In the genomic region with DNA sequence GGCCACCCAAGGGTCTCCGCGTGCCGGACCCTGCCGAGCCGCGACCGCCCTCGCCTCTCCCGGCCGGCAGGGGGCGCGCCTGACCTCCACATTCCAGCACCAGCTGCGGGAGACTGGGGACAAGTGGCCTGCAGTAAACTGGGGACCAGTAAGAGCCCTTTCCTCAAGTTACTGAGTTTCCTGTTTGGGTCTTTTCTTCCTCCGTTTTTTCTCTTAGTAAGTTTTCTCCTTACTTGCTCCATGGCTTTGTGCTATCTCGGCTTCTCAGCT, we compare ENCODE assay signal across 8 mouse cellular contexts. TPM values are rescaled to one million over a fixed set of nuclear protein-coding genes. Genes with fewer than 3 reads are reported as not detected.
A peak's percentile ranks its signal among the peaks of the same experiment; 100 is the strongest.
DNase-seq lines count a peak whose midpoint lies in the region; ATAC-seq and TF ChIP-seq lines count a peak whose summit lies in the region.

No protein-coding gene starts in this region.

- no peak for TF ChIP-seq POLR2A in ES-Bruce4 (IDR thresholded peaks at IDR 0.05; ENCODE audit: insufficient read depth, low read length)
- no peak for TF ChIP-seq POLR2A in lung, adult 2 months (IDR thresholded peaks at IDR 0.05; ENCODE audit: borderline replicate concordance, extremely low read depth, low read depth, low read length)
- TF ChIP-seq POLR2A in olfactory bulb, adult 2 months (IDR thresholded peaks at IDR 0.05; ENCODE audit: insufficient read depth, low read depth, low read length) = no peak
- no peak for TF ChIP-seq POLR2A in thymus, adult 2 months (IDR thresholded peaks at IDR 0.05; ENCODE audit: control insufficient read depth, extremely low read depth, insufficient read depth, low read length, poor library complexity)

- no peak for TF ChIP-seq EP300 in ES-Bruce4 (IDR thresholded peaks at IDR 0.05; ENCODE audit: insufficient read depth, low read depth, low read length)

- H3K9me3 ChIP-seq in ES-Bruce4 (replicated peaks; ENCODE audit: control insufficient read depth, insufficient read depth, low read length, poor library complexity, severe bottlenecking) = no peaks in the 10 kb centered on the region
- no peaks in the 10 kb centered on the region for H3K9me3 ChIP-seq in forebrain, embryonic 13.5 days (replicated peaks)

- H3K27ac ChIP-seq in ES-Bruce4 (ENCODE audit: insufficient read depth, low read length) = no peak overlapping the region
- H3K27ac ChIP-seq in forebrain, embryonic 13.5 days = peak overlapping the region; percentile 97
- peak overlapping the region; percentile 96 for H3K27ac ChIP-seq in olfactory bulb, adult 2 months (ENCODE audit: insufficient read depth, low read depth, low read length)
- H3K27ac ChIP-seq in thymus, adult 2 months (ENCODE audit: control insufficient read depth, insufficient read depth, low read length) = peak overlapping the region; percentile 69

- peak overlapping the region; percentile 83 for H3K4me3 ChIP-seq in ES-Bruce4 (ENCODE audit: low read depth, low read length)
- peak overlapping the region; percentile 72 for H3K4me3 ChIP-seq in forebrain, embryonic 13.5 days
- H3K4me3 ChIP-seq in lung, adult 2 months (replicated peaks; ENCODE audit: extremely low read depth, low read depth, low read length) = peak overlapping the region; percentile 94
- H3K4me3 ChIP-seq in olfactory bulb, adult 2 months (ENCODE audit: insufficient read depth, low read depth, low read length) = peak overlapping the region; percentile 82
- H3K4me3 ChIP-seq in thymus, adult 2 months (ENCODE audit: control insufficient read depth, insufficient read depth, low read length) = peak overlapping the region; percentile 86

- H3K36me3 ChIP-seq in ES-Bruce4 (ENCODE audit: control insufficient read depth, insufficient read depth, low read length, poor library complexity, severe bottlenecking) = no peaks in the 10 kb centered on the region
- peaks cover 1% of the 10 kb centered on the region; the same call in 1 of the 2 replicates for H3K36me3 ChIP-seq in forebrain, embryonic 13.5 days (ENCODE audit: poor library complexity, severe bottlenecking)
- no peaks in the 10 kb centered on the region for H3K36me3 ChIP-seq in thymus, adult 2 months (ENCODE audit: control insufficient read depth, insufficient read depth, low read length)

- peak overlapping the region; percentile 74 for H3K9ac ChIP-seq in ES-Bruce4 (ENCODE audit: low read depth, poor library complexity, severe bottlenecking)
- H3K9ac ChIP-seq in forebrain, embryonic 13.5 days = peak overlapping the region; percentile 95

- intact Hi-C loops in heart, postnatal 14 days (cut with DNase I) = loop anchor here (1.0 to 10.0 kb wide), 6 partner anchors 75 to 953 kb away; a partner anchor contains a TSS

- H3K27me3 ChIP-seq in ES-Bruce4 (ENCODE audit: control insufficient read depth, insufficient read depth, low read length, poor library complexity, severe bottlenecking) = no peaks in the 10 kb centered on the region
- no peaks in the 10 kb centered on the region for H3K27me3 ChIP-seq in forebrain, embryonic 13.5 days
- no peaks in the 10 kb centered on the region for H3K27me3 ChIP-seq in thymus, adult 2 months (ENCODE audit: control insufficient read depth, insufficient read depth, low read length)

- peak; percentile 86 for ATAC-seq in forebrain, embryonic 13.5 days

- 1% methylated on average over 15 of the region's 15 CpGs for WGBS in forebrain, embryonic 13.5 days
- WGBS in lung, adult 2 months = under 1% methylated on average over 15 of the region's 15 CpGs
- WGBS in olfactory bulb, adult 2 months = under 1% methylated on average over 15 of the region's 15 CpGs
- WGBS in thymus, adult 2 months = under 1% methylated on average over 15 of the region's 15 CpGs

- H3K4me1 ChIP-seq in ES-Bruce4 (ENCODE audit: control insufficient read depth, insufficient read depth, low read length) = no peaks in the 10 kb centered on the region
- peaks cover 21% of the 10 kb centered on the region for H3K4me1 ChIP-seq in forebrain, embryonic 13.5 days
- no peaks in the 10 kb centered on the region for H3K4me1 ChIP-seq in lung, adult 2 months (ENCODE audit: control insufficient read depth, insufficient read depth, low read length)
- peaks cover 22% of the 10 kb centered on the region for H3K4me1 ChIP-seq in olfactory bulb, adult 2 months (ENCODE audit: control insufficient read depth, insufficient read depth, low read length)
- H3K4me1 ChIP-seq in thymus, adult 2 months (replicated peaks; ENCODE audit: control insufficient read depth, insufficient read depth, low read length) = no peaks in the 10 kb centered on the region

- peak; percentile 76 for TF ChIP-seq CTCF in ES-Bruce4 (IDR thresholded peaks at IDR 0.05; ENCODE audit: low read depth, low read length)
- peak; percentile 55 for TF ChIP-seq CTCF in lung, adult 2 months (IDR thresholded peaks at IDR 0.05; ENCODE audit: insufficient read depth, low read length)
- TF ChIP-seq CTCF in olfactory bulb, adult 2 months (IDR thresholded peaks at IDR 0.05; ENCODE audit: insufficient read depth, low read depth, low read length) = peak; percentile 99
- TF ChIP-seq CTCF in thymus, adult 2 months (IDR thresholded peaks at IDR 0.05; ENCODE audit: borderline replicate concordance, control insufficient read depth, extremely low read depth, insufficient read depth, low read length, poor library complexity) = peak; percentile 99

- peak; percentile 74 for DNase-seq in c-Kit-positive CD71-positive TER-119-positive erythroid progenitor cells, embryonic 14.5 days (ENCODE audit: low spot score)
- peak; percentile 91 to 93 for DNase-seq in heart, postnatal 14 days
- DNase-seq in layer of hippocampus, adult 18-20 months (ENCODE audit: low spot score in 2 of 2) = peak; percentile 70 to 93
- peak; percentile 87 for DNase-seq in lung, adult 2 months
- peak; percentile 80 for DNase-seq in thymus, adult 2 months

- H3K4me2 ChIP-seq in forebrain, embryonic 13.5 days = peak overlapping the region; percentile 76

RNA-seq across cellular contexts. Expression of a gene that starts 0.6 kb away (rescaled TPM):
- 14.5 and 15.1 TPM in 2 replicates for polyA plus RNA-seq in ES-Bruce4 (2011; ENCODE audit: insufficient read depth, insufficient read length, low read depth, missing spikeins)
- 20.7 and 21.8 TPM in 2 replicates for polyA plus RNA-seq in forebrain, embryonic 13.5 days (2015; fragmentation: Nextera tagmentation; extraction: Ambion mirVana)
- total RNA-seq in heart, postnatal 14 days (2021) = 1 to 10 TPM; 6.4 to 8.4 TPM
- 10 to 100 TPM; 11.9 to 12.0 TPM for total RNA-seq in layer of hippocampus, adult 18-20 months (2021)
- 6.8 and 8.2 TPM in 2 replicates for polyA plus RNA-seq in lung, adult 2 months (2012; rRNA removed)
- not detected in 2 replicates for polyA plus RNA-seq in olfactory bulb, adult 2 months (2012; ENCODE audit: insufficient read depth, insufficient read length, low replicate concordance, missing spikeins)
- polyA plus RNA-seq in thymus, adult 2 months (2012; rRNA removed) = 5.9 and 8.3 TPM in 2 replicates
